Mouse (Mus musculus) frontal cortex, adult 2 months (tissue): ENCODE data around the gene Fam162a. TPM values are rescaled to one million over a fixed set of nuclear protein-coding genes. Genes with fewer than 3 reads are reported as not detected.
"Not testable (repeated sequence)": the region's sequence is repeated elsewhere in the genome, so short reads cannot be mapped to it uniquely, and the experiment has no call there.

ENCODE experiments used
- DNase-seq, 2 experiments: peaks; one replicate each; pipeline ENCODE4 v3.0.0; 2022; ENCODE audit warnings: low spot score in 1 of 2; ENCODE audit errors: extremely low spot score in 1 of 2
- polyA plus RNA-seq: library from polyadenylated mRNA; depleted of rRNA; stranded (reverse); fragments of >200 nt; gene quantifications from 2 replicates; pipeline ENCODE4 v1.2.3, GENCODE M21; 2012; rRNA removed

Gene Fam162a
- 99.7 and 111 TPM in 2 replicates for polyA plus RNA-seq

- DNase-seq = peak; percentile 83 to 95
Measured at GRCm38 (mm10) chr16:36071450-36072379, at the start of gene Fam162a, which contains the start of gene Ccdc58. Gene Fam162a, minus strand, starts transcription at chr16:36071594. Gene Ccdc58, plus strand, starts transcription at chr16:36071685.

GRCm38 (mm10) chr16:36115751-36116150 lies 44.4 kb upstream of the Fam162a start:
- DNase-seq = not testable (repeated sequence)

- DNase-seq = not testable (repeated sequence)
Measured at GRCm38 (mm10) chr16:36111486-36111885, 40.1 kb upstream of the Fam162a start.

- no peak for DNase-seq
Measured at GRCm38 (mm10) chr16:36102211-36102610, 30.8 kb upstream of the Fam162a start.

- DNase-seq = no peak
Measured at GRCm38 (mm10) chr16:36101526-36101925, 30.1 kb upstream of the Fam162a start.

- DNase-seq = not testable (repeated sequence)
Measured at GRCm38 (mm10) chr16:36097813-36098499, 26.6 kb upstream of the Fam162a start.

- DNase-seq = no peak
Measured at GRCm38 (mm10) chr16:36094079-36094478, 22.7 kb upstream of the Fam162a start.

- DNase-seq = no peak
Measured at GRCm38 (mm10) chr16:36090785-36091509, 19.6 kb upstream of the Fam162a start.

GRCm38 (mm10) chr16:36089850-36090616 lies 18.6 kb upstream of the Fam162a start:
- DNase-seq = no peak

GRCm38 (mm10) chr16:36089065-36089464 lies 17.7 kb upstream of the Fam162a start:
- no peak for DNase-seq

- DNase-seq = no peak
Measured at GRCm38 (mm10) chr16:36087846-36088245, 16.5 kb upstream of the Fam162a start.

GRCm38 (mm10) chr16:36079916-36080315 lies 8.5 kb upstream of the Fam162a start:
- no peak for DNase-seq

- no peak for DNase-seq
Measured at GRCm38 (mm10) chr16:36074772-36075171, 3.4 kb upstream of the Fam162a start.

GRCm38 (mm10) chr16:36072410-36073011 lies 1.1 kb upstream of the Fam162a start:
- no peak for DNase-seq

GRCm38 (mm10) chr16:36071071-36071449 lies 334 bp downstream of the Fam162a start:
- DNase-seq = no peak

- DNase-seq = no peak
Measured at GRCm38 (mm10) chr16:36069819-36070575, 1.4 kb downstream of the Fam162a start.

- no peak for DNase-seq
Measured at GRCm38 (mm10) chr16:36068356-36068755, 3.0 kb downstream of the Fam162a start.

- DNase-seq = no peak
Measured at GRCm38 (mm10) chr16:36067694-36068093, 3.7 kb downstream of the Fam162a start.

- no peak for DNase-seq
Measured at GRCm38 (mm10) chr16:36064904-36065303, 6.5 kb downstream of the Fam162a start.
